Mouse (Mus musculus) megakaryocyte, adult 5-6 weeks (primary cell): ENCODE data around the gene Ubox5. TPM values are rescaled to one million over a fixed set of nuclear protein-coding genes. Genes with fewer than 3 reads are reported as not detected.
A peak's percentile ranks its signal among the peaks of the same experiment; 100 is the strongest.

ENCODE experiments used
- ATAC-seq: 2 replicates; pipeline ENCODE4 v1.8.0; 2016; ENCODE audit warnings: mild to moderate bottlenecking, inconsistent platforms; ENCODE audit not compliant: poor library complexity, severe bottlenecking
- total RNA-seq, 2 experiments: library from RNA; stranded (forward) in 1 of 2; stranded (reverse) in 1 of 2; fragments of 153-499, 151-499 nt in 1 of 2; fragments of 221-1000, 200-1000 nt in 1 of 2; gene quantifications; 2 replicates each; pipeline versions ENCODE4 v1.2.3 to v1.2.4; 2015 to 2017

The Ubox5 gene
- total RNA-seq, 2 experiments from 2014 or later: 4.1 to 4.4 TPM

GRCm38 (mm10) chr2:130634739-130635411, 5.0 kb upstream of the Ubox5 start:
- peak; percentile 29; the same call in 1 of the 2 replicates for ATAC-seq

GRCm38 (mm10) chr2:130634006-130634738, 4.3 kb upstream of the Ubox5 start:
- no peak for ATAC-seq

- ATAC-seq: no peak
These were observed 3.2 kb upstream of the Ubox5 start for GRCm38 (mm10) chr2:130632887-130633675.

- no peak for ATAC-seq
These were observed 2.6 kb upstream of the Ubox5 start for GRCm38 (mm10) chr2:130632416-130632815.

GRCm38 (mm10) chr2:130629080-130629838, 579 bp downstream of the Ubox5 start:
- ATAC-seq: peak; percentile 49

- no peak for ATAC-seq
These were observed 1.4 kb downstream of the Ubox5 start for GRCm38 (mm10) chr2:130628424-130628823.

- ATAC-seq: no peak
These were observed 10.9 kb downstream of the Ubox5 start for GRCm38 (mm10) chr2:130618972-130619371.

- ATAC-seq: no peak
These were observed 16.7 kb downstream of the Ubox5 start for GRCm38 (mm10) chr2:130613091-130613490.

GRCm38 (mm10) chr2:130602195-130602594, 27.6 kb downstream of the Ubox5 start:
- no peak for ATAC-seq

GRCm38 (mm10) chr2:130598399-130598798, 31.4 kb downstream of the Ubox5 start:
- ATAC-seq: no peak

GRCm38 (mm10) chr2:130597601-130598010, 32.2 kb downstream of the Ubox5 start:
- ATAC-seq: 0 out of 2 replicates have a peak, but pooled peaks have one; percentile 38

- no peak for ATAC-seq
These were observed 34.2 kb downstream of the Ubox5 start for GRCm38 (mm10) chr2:130595596-130595995.

- no peak for ATAC-seq
These were observed 38.8 kb downstream of the Ubox5 start for GRCm38 (mm10) chr2:130591016-130591415.

- ATAC-seq: no peak
These were observed 40.1 kb downstream of the Ubox5 start for GRCm38 (mm10) chr2:130589761-130590160.

GRCm38 (mm10) chr2:130589157-130589556, 40.7 kb downstream of the Ubox5 start:
- no peak for ATAC-seq

- ATAC-seq: no peak
These were observed 41.5 kb downstream of the Ubox5 start for GRCm38 (mm10) chr2:130588373-130588772.

- no peak for ATAC-seq
These were observed 43.8 kb downstream of the Ubox5 start for GRCm38 (mm10) chr2:130586016-130586415.

- ATAC-seq: no peak
These were observed 45.8 kb downstream of the Ubox5 start for GRCm38 (mm10) chr2:130583902-130584560.

- no peak for ATAC-seq
These were observed 47.3 kb downstream of the Ubox5 start, which contains the start of gene Avp for GRCm38 (mm10) chr2:130582552-130582951. TSS of gene Avp (minus strand) at chr2:130582554.

- ATAC-seq: no peak
These were observed 48.6 kb downstream of the Ubox5 start for GRCm38 (mm10) chr2:130581201-130581600.
